Mouse (Mus musculus): ENCODE results near the gene Kpnb1.

The Kpnb1 gene

GRCm38 (mm10) chr11:97115797-97116196 lies 71.9 kb downstream of the Kpnb1 start:
- in situ Hi-C loops (cut with MboI; ENCODE audit: unreplicated experiment in 2 of 2): no loop called here

- in situ Hi-C loops (cut with MboI; ENCODE audit: unreplicated experiment in 2 of 2): no loop called here
These were observed 72.7 kb downstream of the Kpnb1 start, which contains the start of gene Tbx21 for GRCm38 (mm10) chr11:97114671-97115601. TSS of gene Tbx21 (minus strand) at chr11:97115331.

DNA sequence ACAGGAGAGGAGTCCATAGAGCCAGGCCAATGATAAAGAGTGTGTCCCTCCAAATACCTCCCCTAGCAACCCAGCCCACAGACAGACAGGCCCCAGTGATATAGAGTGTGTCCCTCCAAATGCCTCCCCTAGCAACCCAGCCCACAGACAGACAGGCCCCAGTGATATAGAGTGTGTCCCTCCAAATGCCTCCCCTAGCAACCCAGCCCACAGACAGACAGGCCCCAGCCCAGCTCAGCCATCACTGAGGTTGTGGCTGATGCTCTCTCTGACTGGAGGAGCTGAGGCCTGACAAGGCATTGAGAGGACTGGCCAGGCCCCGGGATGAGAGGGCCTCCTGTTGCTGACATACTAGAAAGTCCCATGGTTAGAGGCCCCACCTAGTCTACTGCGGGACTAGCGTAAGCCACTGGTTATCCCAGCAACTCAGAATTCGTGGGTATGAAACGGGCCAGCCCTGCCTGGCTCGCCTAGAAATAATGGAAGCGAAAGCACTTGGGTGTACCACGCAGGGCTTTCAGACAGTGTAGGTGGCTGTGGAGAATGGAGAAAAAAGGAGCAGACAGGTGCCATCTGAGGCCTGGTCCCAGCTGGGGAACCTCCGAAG lies 75.1 kb downstream of the Kpnb1 start:
- in situ Hi-C loops (cut with MboI; ENCODE audit: unreplicated experiment in 2 of 2): no loop called here
